Mouse (Mus musculus): ENCODE measurements at regions not wholly inside any gene's neighbourhood (a gene's known extent, or its start where the extent isn't known, plus 50 kb on each side); places are given as distances from the start of the nearest gene placed in this dataset.

DNA sequence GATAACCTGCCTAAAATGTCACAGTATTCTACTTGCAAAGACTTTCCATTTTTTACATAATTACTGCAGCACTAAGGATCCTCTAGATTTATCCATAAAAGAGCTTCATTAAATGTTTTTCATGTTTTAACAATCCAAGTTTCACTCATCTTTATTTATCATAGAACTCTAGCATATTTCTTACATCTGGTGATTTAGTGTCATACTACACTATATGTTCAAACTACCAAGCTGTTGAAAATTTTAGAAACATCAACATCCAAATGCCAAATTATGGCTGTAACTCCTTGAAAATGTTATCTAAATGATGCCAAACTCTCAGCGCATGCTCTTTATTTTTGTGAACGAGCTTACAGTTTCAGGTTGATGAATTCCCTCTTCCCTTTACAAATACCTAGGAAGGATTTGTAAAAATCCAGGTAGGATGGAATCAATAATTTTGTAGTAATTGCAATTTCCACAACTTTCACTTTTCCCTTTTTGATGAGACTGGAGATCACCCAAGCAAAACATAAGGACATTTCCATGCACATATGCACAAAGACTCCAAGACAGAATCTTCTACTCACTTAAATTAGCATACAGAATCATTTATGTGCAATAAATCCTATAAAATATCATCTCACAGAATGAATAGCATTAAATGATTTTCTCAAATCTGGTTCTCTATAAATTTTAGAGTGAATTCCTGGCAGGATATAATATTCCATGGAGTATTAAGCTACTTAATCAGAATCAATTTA, 175.0 kb upstream of the 1700003H04Rik start:
- no peak for DNase-seq (ENCODE audit: low spot score)
- H3K27me3 ChIP-seq (ENCODE audit: insufficient read depth, low read length) = no peaks in the 10 kb centered on the region
- ATAC-seq = no peak

DNA sequence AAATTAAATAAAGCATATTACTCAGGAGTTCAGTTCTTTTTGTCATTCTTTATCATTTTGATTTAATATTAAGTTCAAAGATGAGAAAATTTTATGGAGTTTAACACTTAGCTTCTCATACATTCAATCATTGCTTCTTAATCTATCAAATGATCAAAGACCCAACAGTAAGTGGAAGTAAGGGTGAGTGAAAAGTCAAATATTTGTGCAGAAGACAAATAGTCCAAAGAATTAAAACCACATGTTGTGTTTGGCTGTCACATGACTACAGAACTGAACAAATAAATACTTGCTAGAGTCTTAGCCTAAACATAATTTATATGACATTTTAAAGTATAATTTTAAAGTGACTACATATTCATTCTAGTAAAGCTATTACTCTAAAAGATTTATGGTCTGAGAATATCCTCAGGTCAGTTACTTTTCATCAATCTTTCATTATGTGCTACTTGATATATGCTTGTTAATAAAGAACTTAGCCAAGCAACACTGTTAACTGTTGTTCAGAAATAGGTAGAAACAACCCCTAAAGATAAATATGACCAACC, 171.7 kb upstream of the 1700003H04Rik start:
- Histone ChIP-seq H3K4me1 (ENCODE audit: insufficient read depth, low read length) (no peaks in the 10 kb centered on the region), H3K36me3 (ENCODE audit: insufficient read depth, low read length) (no peaks in the 10 kb centered on the region), H3K9ac (replicated peaks; ENCODE audit: low read length) (no peak overlapping the region), H3K4me3 (ENCODE audit: low read length) (no peak overlapping the region), H3K27ac (no peak overlapping the region), H3K27me3 (ENCODE audit: insufficient read depth, low read length) (no peaks in the 10 kb centered on the region), H3K4me2 (ENCODE audit: low read depth, low read length) (no peak overlapping the region), H3K9me3 (ENCODE audit: low read length) (no peaks in the 10 kb centered on the region)
- no peak for DNase-seq (ENCODE audit: low spot score)
- TF ChIP-seq CTCF (IDR thresholded peaks at IDR 0.05; ENCODE audit: low read depth) = no peak
- ATAC-seq = no peak

More for the DNA sequence above, 175.0 kb upstream of the 1700003H04Rik start:
- WGBS = 90% methylated on average over 2 of the region's 2 CpGs
- no peak overlapping the region for H3K4me3 ChIP-seq (ENCODE audit: low read length)
- no peak overlapping the region for H3K9ac ChIP-seq (replicated peaks; ENCODE audit: low read length)
- no peak overlapping the region for H3K27ac ChIP-seq
- no peaks in the 10 kb centered on the region for H3K9me3 ChIP-seq (ENCODE audit: low read length)
- H3K36me3 ChIP-seq (ENCODE audit: insufficient read depth, low read length) = no peaks in the 10 kb centered on the region
- H3K4me2 ChIP-seq (ENCODE audit: low read depth, low read length) = no peak overlapping the region
- no peak for TF ChIP-seq CTCF (IDR thresholded peaks at IDR 0.05; ENCODE audit: low read depth)
- H3K4me1 ChIP-seq (ENCODE audit: insufficient read depth, low read length) = no peaks in the 10 kb centered on the region

DNA sequence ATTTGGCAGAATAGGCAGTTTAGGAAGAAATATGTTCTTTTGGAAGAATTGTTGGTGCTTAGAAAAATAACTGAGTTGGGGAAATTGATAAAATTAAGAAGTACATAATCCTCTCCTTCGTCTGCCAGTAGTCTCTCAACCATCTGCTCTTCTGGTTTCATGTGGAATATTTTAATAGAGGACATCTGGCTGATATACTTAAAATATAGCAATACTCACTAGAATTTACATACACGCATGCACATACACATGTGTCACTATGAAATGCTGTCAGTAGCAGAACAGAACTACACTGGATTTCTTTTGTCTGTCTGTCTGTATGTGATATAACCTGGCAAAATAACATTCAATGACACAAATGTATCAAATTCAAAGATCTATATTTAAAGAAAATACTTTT, 168.4 kb upstream of the 1700003H04Rik start:
- no peak overlapping the region for H3K9ac ChIP-seq (replicated peaks; ENCODE audit: low read length)
- DNase-seq (ENCODE audit: low spot score) (no peak), ATAC-seq (no peak)
- no peak overlapping the region for H3K4me2 ChIP-seq (ENCODE audit: low read depth, low read length)
- H3K9me3 ChIP-seq (ENCODE audit: low read length) = no peaks in the 10 kb centered on the region
- no peaks in the 10 kb centered on the region for H3K36me3 ChIP-seq (ENCODE audit: insufficient read depth, low read length)
- H3K27me3 ChIP-seq (ENCODE audit: insufficient read depth, low read length) = no peaks in the 10 kb centered on the region
- WGBS = 69% methylated on average over 2 of the region's 2 CpGs
- no peaks in the 10 kb centered on the region for H3K4me1 ChIP-seq (ENCODE audit: insufficient read depth, low read length)
- H3K4me3 ChIP-seq (ENCODE audit: low read length) = no peak overlapping the region
- no peak overlapping the region for H3K27ac ChIP-seq
- no peak for TF ChIP-seq CTCF (IDR thresholded peaks at IDR 0.05; ENCODE audit: low read depth)

DNA sequence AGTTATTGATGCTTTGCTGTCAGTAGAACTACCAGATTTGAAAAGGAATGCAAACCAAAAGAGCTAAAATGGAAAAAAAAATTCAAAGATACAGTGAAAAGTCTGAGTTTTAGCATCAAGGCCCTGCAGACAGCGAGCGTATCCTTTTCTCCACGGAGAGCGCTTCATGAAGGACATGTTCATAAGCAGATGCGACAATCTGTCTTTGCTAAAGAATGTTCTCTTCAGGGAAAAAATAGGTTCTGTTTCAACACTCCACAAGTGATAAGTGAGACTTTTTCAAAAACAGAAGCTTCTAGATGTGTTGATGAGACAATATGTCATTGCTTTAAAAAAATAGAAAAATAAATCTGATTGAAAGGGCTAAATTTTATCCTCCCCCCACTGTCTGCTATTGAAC, 147.4 kb upstream of the 1700003H04Rik start:
- Histone ChIP-seq H3K9me3 (ENCODE audit: low read length) (no peaks in the 10 kb centered on the region), H3K9ac (replicated peaks; ENCODE audit: low read length) (no peak overlapping the region), H3K27ac (no peak overlapping the region), H3K36me3 (ENCODE audit: insufficient read depth, low read length) (no peaks in the 10 kb centered on the region), H3K4me3 (ENCODE audit: low read length) (no peak overlapping the region), H3K4me1 (ENCODE audit: insufficient read depth, low read length) (no peaks in the 10 kb centered on the region), H3K27me3 (ENCODE audit: insufficient read depth, low read length) (no peaks in the 10 kb centered on the region), H3K4me2 (ENCODE audit: low read depth, low read length) (no peak overlapping the region)
- peak; percentile 11 for DNase-seq (ENCODE audit: low spot score)
- 85% methylated on average over 5 of the region's 5 CpGs for WGBS
- ATAC-seq = no peak
- no peak for TF ChIP-seq CTCF (IDR thresholded peaks at IDR 0.05; ENCODE audit: low read depth)

DNA sequence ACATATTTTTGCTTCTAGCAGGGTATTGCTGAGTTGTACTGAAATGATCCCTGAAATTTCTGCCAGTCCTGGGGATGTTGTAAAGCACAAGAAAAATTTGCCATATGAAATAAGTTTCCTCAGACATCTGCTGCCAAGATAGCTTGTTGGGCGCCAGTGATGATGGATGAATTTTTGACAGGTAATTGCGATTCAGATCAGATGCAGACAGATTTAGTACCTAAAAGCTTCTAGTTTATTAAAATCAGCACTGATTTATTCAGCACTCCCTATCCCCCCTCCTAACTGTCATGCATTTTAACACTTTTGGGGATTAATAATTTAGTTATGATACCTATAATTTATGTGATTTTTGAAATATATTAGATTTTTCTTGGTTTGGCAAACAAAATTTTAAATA, 131.3 kb upstream of the 1700003H04Rik start:
- ATAC-seq (no peak), DNase-seq (ENCODE audit: low spot score) (peak; percentile 13)
- no peak overlapping the region for H3K9ac ChIP-seq (replicated peaks; ENCODE audit: low read length)
- H3K36me3 ChIP-seq (ENCODE audit: insufficient read depth, low read length) = no peaks in the 10 kb centered on the region
- H3K27ac ChIP-seq = no peak overlapping the region
- H3K4me1 ChIP-seq (ENCODE audit: insufficient read depth, low read length) = no peaks in the 10 kb centered on the region
- no peak for TF ChIP-seq CTCF (IDR thresholded peaks at IDR 0.05; ENCODE audit: low read depth)
- WGBS = 66% methylated on average over 2 of the region's 2 CpGs
- no peaks in the 10 kb centered on the region for H3K27me3 ChIP-seq (ENCODE audit: insufficient read depth, low read length)
- no peak overlapping the region for H3K4me2 ChIP-seq (ENCODE audit: low read depth, low read length)
- H3K4me3 ChIP-seq (ENCODE audit: low read length) = no peak overlapping the region
- H3K9me3 ChIP-seq (ENCODE audit: low read length) = no peaks in the 10 kb centered on the region

DNA sequence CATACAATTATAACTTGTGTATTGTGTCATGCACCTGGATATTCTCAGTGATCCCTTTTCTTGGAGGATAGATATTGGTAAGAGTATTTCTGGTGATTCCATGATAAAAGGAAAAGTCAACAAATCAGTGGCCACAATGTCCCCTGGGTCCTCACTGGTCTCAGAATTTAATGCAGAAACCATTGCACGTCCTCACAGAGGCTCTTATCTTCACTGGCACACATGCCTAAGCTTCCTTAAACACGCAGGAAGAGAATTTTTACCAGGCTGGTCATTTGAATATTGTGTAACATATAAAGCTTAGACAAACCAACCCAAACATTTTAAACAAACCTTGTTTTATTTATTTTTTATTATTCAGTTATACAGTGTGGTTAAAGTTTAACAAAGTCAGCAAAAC, 92.7 kb upstream of the 1700003H04Rik start:
- no peak for TF ChIP-seq CTCF (IDR thresholded peaks at IDR 0.05; ENCODE audit: low read depth)
- Histone ChIP-seq H3K9ac (replicated peaks; ENCODE audit: low read length) (no peak overlapping the region), H3K4me3 (ENCODE audit: low read length) (no peak overlapping the region), H3K27me3 (ENCODE audit: insufficient read depth, low read length) (no peaks in the 10 kb centered on the region), H3K9me3 (ENCODE audit: low read length) (no peaks in the 10 kb centered on the region), H3K4me2 (ENCODE audit: low read depth, low read length) (no peak overlapping the region), H3K27ac (no peak overlapping the region), H3K4me1 (ENCODE audit: insufficient read depth, low read length) (no peaks in the 10 kb centered on the region), H3K36me3 (ENCODE audit: insufficient read depth, low read length) (no peaks in the 10 kb centered on the region)
- DNase-seq (ENCODE audit: low spot score) (no peak), ATAC-seq (no peak)
- 71% methylated on average over 2 of the region's 2 CpGs for WGBS

DNA sequence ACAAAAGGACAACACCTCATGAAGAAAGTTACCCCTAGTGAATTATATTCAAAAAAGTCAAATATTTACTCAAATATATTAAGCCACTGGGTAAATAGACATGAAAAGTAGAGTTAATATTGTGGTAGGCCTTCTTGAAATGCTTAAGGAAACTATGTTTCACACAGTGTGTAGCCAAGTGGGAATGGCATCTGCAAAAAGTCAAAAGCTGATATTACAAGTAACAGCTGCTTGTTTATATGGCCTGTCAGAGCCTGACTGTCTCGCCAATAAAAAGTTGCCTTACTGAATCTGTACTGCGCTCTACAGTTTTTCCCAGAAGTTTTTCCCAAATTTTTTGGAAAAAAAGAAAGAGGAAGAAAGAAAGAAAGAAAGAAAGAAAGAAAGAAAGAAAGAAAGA, 77.3 kb upstream of the 1700003H04Rik start:
- Histone ChIP-seq H3K4me2 (ENCODE audit: low read depth, low read length) (no peak overlapping the region), H3K27me3 (ENCODE audit: insufficient read depth, low read length) (no peaks in the 10 kb centered on the region), H3K4me3 (ENCODE audit: low read length) (no peak overlapping the region), H3K9ac (replicated peaks; ENCODE audit: low read length) (no peak overlapping the region), H3K36me3 (ENCODE audit: insufficient read depth, low read length) (no peaks in the 10 kb centered on the region), H3K4me1 (ENCODE audit: insufficient read depth, low read length) (no peaks in the 10 kb centered on the region), H3K9me3 (ENCODE audit: low read length) (no peaks in the 10 kb centered on the region), H3K27ac (no peak overlapping the region)
- DNase-seq (ENCODE audit: low spot score) (no peak), ATAC-seq (no peak)
- 89% methylated on average over 2 of the region's 2 CpGs for WGBS
- TF ChIP-seq CTCF (IDR thresholded peaks at IDR 0.05; ENCODE audit: low read depth) = no peak
